Mouse (Mus musculus) urinary bladder, postnatal 14 days (tissue): ENCODE results near the gene Ghdc.

Experiments used
- DNase-seq: peaks from one replicate; pipeline ENCODE4 v3.0.0; 2021; ENCODE audit warnings: low spot score

Ghdc gene

DNA sequence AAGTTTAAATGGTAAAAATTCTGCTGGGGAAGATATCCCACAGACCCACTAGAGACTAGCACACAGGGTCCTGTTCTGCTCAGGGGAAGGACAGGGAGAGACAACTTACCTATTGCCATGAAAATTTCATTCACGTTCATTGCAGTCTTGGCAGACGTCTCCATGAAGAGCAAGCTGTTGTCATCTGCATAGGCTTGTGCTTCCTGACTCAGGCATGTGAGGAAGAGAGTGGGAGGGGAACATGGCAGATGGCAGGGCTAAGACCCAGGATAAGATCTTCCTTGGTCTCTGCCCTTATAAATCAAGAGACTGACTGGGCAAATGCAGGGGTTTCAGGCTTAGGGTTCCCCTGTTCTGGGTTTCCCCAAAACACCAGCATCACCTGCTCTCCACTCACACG, 54.1 kb downstream of the Ghdc start:
- DNase-seq: no peak
